9 mouse cellular contexts compared by ENCODE assay signal in the genomic region with DNA sequence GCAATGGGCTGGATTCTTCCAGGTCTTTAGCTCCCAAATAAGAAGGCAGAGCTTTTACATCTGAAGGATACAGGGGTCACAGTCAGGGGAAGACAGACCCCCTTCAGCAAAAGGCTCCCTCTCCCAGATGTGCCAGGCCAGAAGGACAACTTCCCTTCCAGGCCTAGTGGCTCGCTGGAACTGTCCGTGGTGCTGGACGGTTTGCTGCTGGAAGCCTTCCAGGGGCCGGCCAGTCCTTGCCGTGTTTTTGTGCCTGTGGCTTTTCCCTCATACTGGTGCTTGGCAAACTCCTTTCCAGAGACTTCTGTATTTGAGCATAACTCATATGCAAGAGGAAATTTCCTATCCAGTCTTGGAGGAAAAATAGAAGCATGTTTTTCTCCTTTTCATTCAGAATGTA. TPM values are rescaled to one million over a fixed set of nuclear protein-coding genes. Genes with fewer than 3 reads are reported as not detected.
DNase-seq lines count a peak whose midpoint lies in the region; ATAC-seq and TF ChIP-seq lines count a peak whose summit lies in the region.
"Had no signal": no experiment of that assay in that cellular context is flagged by ENCODE, and none has a peak within 500 bp of the region (broad histone marks: within the 10 kb centered on the region; RNA-seq: fewer than 3 reads in every experiment).

No protein-coding gene starts in this region.

- TF ChIP-seq POLR2A in thymus, adult 2 months (IDR thresholded peaks at IDR 0.05; ENCODE audit: control insufficient read depth, extremely low read depth, insufficient read depth, low read length, poor library complexity): no peak

- H3K4me2 ChIP-seq in liver, embryonic 12.5 days: no peak overlapping the region
- H3K4me2 ChIP-seq in midbrain, postnatal 0 days (ENCODE audit: low read depth, low read length, poor library complexity, severe bottlenecking): no peak overlapping the region

- no peak overlapping the region for H3K9ac ChIP-seq in liver, embryonic 12.5 days
- no peak overlapping the region for H3K9ac ChIP-seq in midbrain, postnatal 0 days (replicated peaks; ENCODE audit: low read length, poor library complexity, severe bottlenecking)

- WGBS in liver, embryonic 12.5 days (ENCODE audit: insufficient replicate concordance): 6% methylated on average over 5 of the region's 5 CpGs
- 10% methylated on average over 5 of the region's 5 CpGs for WGBS in thymus, adult 2 months
- WGBS in midbrain, postnatal 0 days: 15% methylated on average over 5 of the region's 5 CpGs

- peak; percentile 56 for DNase-seq in liver
- peak; percentile 90 for DNase-seq in adrenal gland, postnatal 10 days
- DNase-seq in gastrocnemius, postnatal 4 days (ENCODE audit: low spot score in 2 of 2): peak; percentile 43 to 66
- DNase-seq in lung, postnatal 4 days: peak; percentile 44 to 64
- no peak for DNase-seq in thymus, adult 2 months
- DNase-seq in midbrain, postnatal 0 days (ENCODE audit: low spot score): no peak

- H3K4me1 ChIP-seq in liver, embryonic 12.5 days: peaks cover 4% of the 10 kb centered on the region; the same call in 1 of the 2 replicates
- no peaks in the 10 kb centered on the region for H3K4me1 ChIP-seq in thymus, adult 2 months (replicated peaks; ENCODE audit: control insufficient read depth, insufficient read depth, low read length)
- peaks cover 2% of the 10 kb centered on the region; the same call in 1 of the 2 replicates for H3K4me1 ChIP-seq in midbrain, postnatal 0 days (ENCODE audit: insufficient read depth, low read length)

- TF ChIP-seq CTCF in thymus, adult 2 months (IDR thresholded peaks at IDR 0.05; ENCODE audit: borderline replicate concordance, control insufficient read depth, extremely low read depth, insufficient read depth, low read length, poor library complexity): no peak
- no peak for TF ChIP-seq CTCF in midbrain, postnatal 0 days (IDR thresholded peaks at IDR 0.05)

- H3K27me3 ChIP-seq in liver, embryonic 12.5 days (replicated peaks): peaks cover 71% of the 10 kb centered on the region
- H3K27me3 ChIP-seq in thymus, adult 2 months (ENCODE audit: control insufficient read depth, insufficient read depth, low read length): peaks cover 6% of the 10 kb centered on the region
- H3K27me3 ChIP-seq in midbrain, postnatal 0 days (ENCODE audit: insufficient read depth, low read length): peaks cover 45% of the 10 kb centered on the region

- no peak for ATAC-seq in liver, embryonic 12.5 days
- no peak for ATAC-seq in midbrain, postnatal 0 days (ENCODE audit: low FRiP score)

- H3K36me3 ChIP-seq in liver, embryonic 12.5 days: no peaks in the 10 kb centered on the region
- H3K36me3 ChIP-seq in thymus, adult 2 months (ENCODE audit: control insufficient read depth, insufficient read depth, low read length): no peaks in the 10 kb centered on the region
- H3K36me3 ChIP-seq in midbrain, postnatal 0 days (ENCODE audit: insufficient read depth, low read length): no peaks in the 10 kb centered on the region

- no peaks in the 10 kb centered on the region for H3K9me3 ChIP-seq in liver, embryonic 12.5 days (replicated peaks)
- no peaks in the 10 kb centered on the region for H3K9me3 ChIP-seq in midbrain, postnatal 0 days (ENCODE audit: low read length)

- no peak overlapping the region for H3K4me3 ChIP-seq in liver, embryonic 12.5 days
- no peak overlapping the region for H3K4me3 ChIP-seq in thymus, adult 2 months (ENCODE audit: control insufficient read depth, insufficient read depth, low read length)
- no peak overlapping the region for H3K4me3 ChIP-seq in midbrain, postnatal 0 days (ENCODE audit: low read depth, low read length)
- H3K4me3 ChIP-seq: layer of hippocampus, adult 2 months had no signal

- no peak overlapping the region for H3K27ac ChIP-seq in liver, embryonic 12.5 days
- H3K27ac ChIP-seq in thymus, adult 2 months (ENCODE audit: control insufficient read depth, insufficient read depth, low read length): no peak overlapping the region
- H3K27ac ChIP-seq in midbrain, postnatal 0 days (ENCODE audit: low read depth, low read length): no peak overlapping the region
- H3K27ac ChIP-seq: layer of hippocampus, adult 2 months had no signal

RNA-seq across cellular contexts. Expression of gene Chat, which starts 1.8 kb away (rescaled TPM):
- polyA plus RNA-seq in liver, embryonic 12.5 days (2016; fragmentation: Nextera tagmentation; extraction: Ambion mirVana): not detected in 2 replicates
- not detected for total RNA-seq in adrenal gland, postnatal 10 days (2021)
- total RNA-seq in gastrocnemius, postnatal 4 days (2021): not detected
- polyA plus RNA-seq in thymus, adult 2 months (2012; rRNA removed): 0.37 and 0.67 TPM in 2 replicates
- 0.42 and 0.93 TPM in 2 replicates for total RNA-seq in midbrain, postnatal 0 days (2014; rRNA removed)
- polyA plus RNA-seq in midbrain, postnatal 0 days (2015; fragmentation: Nextera tagmentation; extraction: Ambion mirVana): 0.22 and 0.36 TPM in 2 replicates
- total RNA-seq: layer of hippocampus, adult 2 months; neutrophil, adult 5-6 weeks had no signal

RNA-seq across cellular contexts. Expression of gene Slc18a3, which starts 3.0 kb away (rescaled TPM):
- 0.05 TPM in 1 of 2 replicates, not detected in the other for polyA plus RNA-seq in liver, embryonic 12.5 days (2016; fragmentation: Nextera tagmentation; extraction: Ambion mirVana)
- under 1 TPM; 0.09 to 0.36 TPM for total RNA-seq in adrenal gland, postnatal 10 days (2021)
- total RNA-seq in gastrocnemius, postnatal 4 days (2021): not detected
- polyA plus RNA-seq in thymus, adult 2 months (2012; rRNA removed): 0.13 and 0.16 TPM in 2 replicates
- 4.1 and 7.5 TPM in 2 replicates for total RNA-seq in midbrain, postnatal 0 days (2014; rRNA removed)
- polyA plus RNA-seq in midbrain, postnatal 0 days (2015; fragmentation: Nextera tagmentation; extraction: Ambion mirVana): 3.9 and 5.5 TPM in 2 replicates
- total RNA-seq: layer of hippocampus, adult 2 months; neutrophil, adult 5-6 weeks had no signal

RNA-seq across cellular contexts. Expression of gene Ercc6, which starts 45.7 kb away (rescaled TPM):
- polyA plus RNA-seq in liver, embryonic 12.5 days (2016; fragmentation: Nextera tagmentation; extraction: Ambion mirVana): 13.3 and 14.8 TPM in 2 replicates
- total RNA-seq in adrenal gland, postnatal 10 days (2021): 10 to 100 TPM in 1 of 2 experiments, 1 to 10 TPM in 1; 8.1 to 11.8 TPM
- 10 to 100 TPM in 1 of 2 experiments, 1 to 10 TPM in 1; 10.0 to 13.6 TPM for total RNA-seq in gastrocnemius, postnatal 4 days (2021)
- polyA plus RNA-seq in thymus, adult 2 months (2012; rRNA removed): 9.4 and 12.1 TPM in 2 replicates
- total RNA-seq in midbrain, postnatal 0 days (2014; rRNA removed): 9.9 and 17.6 TPM in 2 replicates
- polyA plus RNA-seq in midbrain, postnatal 0 days (2015; fragmentation: Nextera tagmentation; extraction: Ambion mirVana): 16.8 and 18.5 TPM in 2 replicates

Comparison
In these comparisons a context has a peak if more than half of its experiments do, and no peak if none do; other contexts are left out.
1. DNase-seq: peak in liver (single experiment), adrenal gland, postnatal 10 days (single experiment), gastrocnemius, postnatal 4 days (2 of 2) and lung, postnatal 4 days (2 of 2); none in thymus, adult 2 months (single experiment) and midbrain, postnatal 0 days (single experiment).